Mouse (Mus musculus): ENCODE results near the gene Sap30l. TPM values are rescaled to one million over a fixed set of nuclear protein-coding genes. Genes with fewer than 3 reads are reported as not detected.

The Sap30l gene
- 10 to 100 TPM; 43.8 to 46.4 TPM for total RNA-seq (2021)

DNA sequence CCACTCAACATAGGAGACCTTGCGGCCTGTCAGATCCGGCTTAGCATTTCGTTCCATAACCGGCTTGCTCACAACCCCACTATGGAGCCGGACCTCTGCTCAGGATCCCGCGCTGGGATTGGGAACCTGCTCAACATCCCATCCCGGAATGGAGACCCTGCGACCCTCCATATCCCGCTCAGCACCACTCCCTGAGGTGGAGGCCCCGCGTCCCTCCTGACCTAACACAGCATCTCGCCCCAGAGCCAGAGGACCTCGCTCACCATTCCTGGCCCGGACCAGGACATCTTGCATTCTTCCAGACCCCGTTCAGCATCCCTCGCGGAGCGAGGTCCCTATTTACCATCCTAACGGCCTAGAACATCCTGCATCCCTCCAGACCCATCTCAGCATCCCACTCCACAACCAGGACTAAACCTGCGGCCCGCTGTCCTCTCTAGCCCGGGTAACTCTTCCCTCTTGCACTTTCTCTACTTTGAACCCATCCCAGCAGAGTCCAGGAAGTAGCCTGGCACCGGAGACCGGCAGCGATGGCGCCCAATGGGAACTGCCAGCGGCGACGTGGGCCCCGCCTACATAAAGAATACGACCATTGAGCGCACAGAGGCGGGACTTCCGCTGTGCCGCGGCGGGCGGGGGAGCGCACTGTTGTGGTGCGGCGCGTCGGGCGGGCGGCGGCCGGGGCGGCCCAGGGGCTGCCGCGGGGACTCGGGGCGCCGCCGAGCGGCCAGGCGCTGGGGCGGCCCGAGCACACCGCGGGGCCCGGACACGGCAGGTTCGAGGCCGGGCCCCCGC, at the start of gene Sap30l:
TSS of gene Sap30l (plus strand) at position 667 of the 795 bp plus-strand sequence.
- peak; percentile 97 to 98 for DNase-seq
- intact Hi-C loops (cut with DNase I), result loop anchor here (5.0 kb wide), 1 partner anchor 301 kb away; the partner anchor contains the start of gene Cnot8

DNA sequence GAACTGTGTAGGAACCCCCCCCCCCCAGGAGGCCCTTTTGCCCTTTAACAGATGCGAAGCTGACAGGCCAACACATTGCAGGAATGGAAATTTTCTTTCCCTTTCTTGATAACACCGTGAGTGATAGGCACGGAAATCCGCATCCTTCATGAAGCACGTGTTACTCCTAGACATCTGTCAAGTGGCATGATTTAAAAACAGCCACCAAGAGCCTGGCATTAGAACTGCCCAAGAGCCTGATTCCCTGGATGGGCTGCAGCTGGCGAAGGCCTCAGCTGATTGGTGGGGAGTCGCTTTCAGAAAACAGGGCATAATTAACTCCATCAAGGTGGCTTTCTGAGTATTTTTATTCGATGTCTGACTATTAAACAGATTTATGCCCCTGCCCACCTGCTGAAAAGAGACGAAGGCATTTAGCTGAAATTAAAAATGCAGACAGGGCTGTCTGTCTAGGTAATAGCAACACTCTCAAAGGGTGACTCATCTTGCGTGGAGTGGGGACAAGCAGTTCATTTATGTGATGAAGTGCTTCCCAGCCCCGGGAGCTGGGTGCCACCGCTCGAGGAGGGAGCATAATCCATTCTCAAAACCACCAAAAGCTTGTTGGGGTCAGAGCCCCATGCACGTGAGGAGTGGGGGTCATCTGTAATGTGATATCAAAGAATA, 47.8 kb upstream of the Sap30l start:
- intact Hi-C loops (cut with DNase I), result no loop called here
- DNase-seq, result no peak

DNA sequence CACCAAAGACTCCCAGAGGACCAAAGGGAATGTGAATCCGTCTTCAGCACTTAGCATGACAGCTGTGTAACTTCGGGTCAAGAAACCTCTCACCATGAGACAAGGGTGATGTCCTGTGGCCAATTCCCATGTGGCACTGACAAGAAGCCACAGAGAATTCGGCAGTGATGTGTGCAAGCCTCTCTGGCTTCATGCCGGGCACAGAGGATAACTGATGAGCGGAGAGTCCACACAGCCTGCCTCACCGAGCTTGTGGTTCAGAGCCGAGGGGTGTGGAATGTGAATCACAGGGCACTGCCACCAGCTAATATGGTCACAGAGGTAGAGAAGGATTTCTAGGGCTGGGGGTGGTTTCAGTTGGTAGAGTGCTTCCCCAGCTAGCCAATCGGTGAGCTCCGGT, 42.8 kb upstream of the Sap30l start:
- intact Hi-C loops (cut with DNase I), result no loop called here
- DNase-seq, result no peak

DNA sequence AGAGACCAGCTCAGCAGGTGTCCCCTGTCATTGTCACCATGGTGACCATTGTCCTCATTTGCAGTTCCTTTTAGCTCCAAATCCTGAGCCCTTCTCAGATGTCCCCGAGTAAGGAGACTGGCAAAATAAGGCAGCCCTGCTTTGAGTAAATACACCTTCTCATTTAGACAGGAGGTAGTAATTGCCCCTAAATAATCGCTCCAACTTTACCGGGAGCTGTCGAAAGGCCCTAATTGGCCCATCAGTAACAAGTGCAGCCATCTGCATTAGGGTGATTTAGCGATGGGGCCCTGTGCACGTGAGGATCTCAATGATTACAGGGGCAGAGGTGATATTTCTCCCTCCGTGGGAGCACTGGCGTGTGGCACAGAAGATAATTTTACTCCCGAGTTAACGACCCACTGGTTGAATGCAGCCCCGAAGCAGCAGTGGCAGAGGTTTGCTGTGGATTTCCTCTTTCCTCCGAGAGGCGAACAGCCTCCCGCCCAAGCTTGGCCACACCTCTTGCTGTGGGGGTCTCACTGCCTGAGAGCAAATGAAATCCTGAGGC, 40.9 kb upstream of the Sap30l start:
- DNase-seq, result no peak
- intact Hi-C loops (cut with DNase I), result no loop called here

DNA sequence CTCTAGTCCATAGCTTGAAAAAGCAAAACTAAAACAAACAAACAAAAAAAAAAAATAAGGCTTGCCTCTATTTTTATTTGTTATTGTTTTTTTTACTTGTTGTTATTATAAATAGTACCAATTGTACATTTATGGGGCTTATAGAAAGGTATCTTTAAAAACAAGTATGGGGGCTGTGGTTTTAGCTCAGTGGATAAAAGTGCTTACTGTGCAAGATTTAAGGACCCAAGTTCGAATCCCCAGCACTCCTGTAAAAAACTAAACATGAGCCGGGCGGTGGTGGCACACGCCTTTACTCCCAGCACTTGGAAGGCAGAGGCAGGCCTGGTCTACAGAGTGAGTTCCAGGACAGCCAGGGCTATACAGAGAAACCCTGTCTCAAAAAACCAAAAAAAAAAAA, 40.1 kb upstream of the Sap30l start:
- intact Hi-C loops (cut with DNase I), result no loop called here
- DNase-seq, result no peak

DNA sequence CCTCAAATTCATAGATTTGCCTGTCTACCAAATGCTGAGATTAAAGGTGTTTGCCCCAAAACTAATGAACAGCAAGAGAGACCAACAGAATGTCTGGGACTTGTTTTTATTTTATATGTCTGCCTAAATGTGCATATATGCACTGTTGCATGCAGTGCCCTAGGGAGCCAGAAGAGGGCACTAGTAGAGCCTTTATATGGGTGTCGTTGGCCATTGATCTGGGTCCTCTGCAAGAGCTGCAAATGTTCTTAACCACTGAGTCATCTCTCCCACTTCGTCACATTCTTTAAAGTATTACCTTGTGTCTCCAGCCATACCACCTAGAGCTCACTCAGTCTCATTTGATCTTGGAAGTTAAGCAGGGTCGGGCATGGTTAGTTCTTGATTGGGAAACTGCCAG, 37.3 kb upstream of the Sap30l start:
- DNase-seq, result no peak
- intact Hi-C loops (cut with DNase I), result no loop called here

DNA sequence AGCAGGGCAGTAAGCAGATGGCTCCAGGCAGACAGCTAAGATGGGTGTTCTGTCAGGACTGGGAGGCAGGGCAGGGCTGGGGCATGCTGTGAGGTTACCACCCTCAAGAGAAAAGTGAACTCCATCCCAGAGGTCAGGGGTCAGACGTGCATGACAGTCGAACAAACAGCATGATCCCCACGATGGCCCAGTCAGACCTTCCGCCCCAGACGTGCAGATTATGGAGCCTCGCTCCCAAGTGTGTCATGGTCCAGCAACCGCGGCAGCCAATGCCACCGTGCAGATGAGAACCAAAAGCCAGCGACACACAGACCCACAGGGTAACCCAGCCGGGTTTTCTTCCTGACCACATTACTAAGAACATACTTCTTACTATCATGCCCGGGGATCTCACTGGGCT, 34.8 kb upstream of the Sap30l start:
- no peak for DNase-seq
- intact Hi-C loops (cut with DNase I), result no loop called here

DNA sequence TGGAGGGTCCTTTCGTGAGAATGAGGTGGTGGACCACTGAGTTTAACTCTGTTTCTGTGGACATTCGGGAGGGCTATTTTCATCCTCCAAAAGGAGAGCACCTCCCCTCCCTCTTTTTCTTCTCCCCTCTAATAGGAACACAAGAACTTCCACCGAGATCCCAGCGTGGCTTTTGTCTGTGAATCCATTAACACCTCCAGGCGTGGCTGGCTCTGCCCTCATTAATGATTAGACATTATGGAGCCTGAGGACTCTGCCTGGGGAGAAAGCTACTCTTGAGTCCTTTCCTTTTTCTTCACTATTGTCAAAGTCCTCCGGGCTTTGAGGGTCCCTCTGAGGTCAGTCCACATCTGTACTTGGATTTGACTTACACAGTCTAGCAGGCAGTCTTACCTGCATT, 34.3 kb upstream of the Sap30l start:
- no peak for DNase-seq

DNA sequence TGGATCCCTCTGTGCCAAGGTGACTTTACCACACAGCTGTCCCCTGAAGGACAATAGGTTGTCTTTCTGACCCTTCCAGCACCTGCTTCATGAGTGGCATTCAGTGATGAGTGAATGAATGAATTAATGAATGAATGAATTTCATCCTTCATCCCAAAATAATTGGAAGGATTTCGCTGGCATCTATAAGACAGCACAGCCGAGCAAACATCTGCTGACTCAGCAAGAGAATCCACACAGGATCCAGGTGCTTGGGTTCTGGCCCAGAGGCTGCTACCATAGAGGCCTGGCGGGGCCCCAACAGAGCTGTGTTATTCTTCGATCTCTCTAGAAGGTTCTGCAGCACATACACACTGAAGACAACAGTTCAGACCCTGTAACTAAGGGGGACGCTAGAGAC, 30.7 kb upstream of the Sap30l start:
- intact Hi-C loops (cut with DNase I), result no loop called here
- no peak for DNase-seq

More for the DNA sequence above, 34.3 kb upstream of the Sap30l start:
- intact Hi-C loops (cut with DNase I), result no loop called here

DNA sequence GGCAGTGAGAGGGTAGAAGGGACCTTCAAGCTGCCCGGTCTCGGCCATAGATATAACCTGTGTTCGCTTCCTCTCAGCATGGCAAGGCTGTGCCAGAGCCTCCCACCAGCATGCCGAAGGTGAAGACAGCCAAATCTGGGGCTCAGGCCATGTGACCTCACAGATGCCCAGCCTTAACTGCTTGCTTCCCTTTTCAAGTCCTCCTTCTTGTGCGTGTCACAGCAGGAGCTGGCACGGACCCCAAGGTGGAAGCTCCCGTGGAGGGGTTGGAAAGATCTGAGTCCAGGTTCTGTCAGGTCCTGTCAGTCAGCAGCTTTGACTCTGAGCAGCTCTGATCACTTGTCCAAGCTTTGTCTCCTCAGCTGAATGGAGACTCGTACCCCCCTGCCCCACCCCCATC, 29.8 kb upstream of the Sap30l start:
- intact Hi-C loops (cut with DNase I), result no loop called here

DNA sequence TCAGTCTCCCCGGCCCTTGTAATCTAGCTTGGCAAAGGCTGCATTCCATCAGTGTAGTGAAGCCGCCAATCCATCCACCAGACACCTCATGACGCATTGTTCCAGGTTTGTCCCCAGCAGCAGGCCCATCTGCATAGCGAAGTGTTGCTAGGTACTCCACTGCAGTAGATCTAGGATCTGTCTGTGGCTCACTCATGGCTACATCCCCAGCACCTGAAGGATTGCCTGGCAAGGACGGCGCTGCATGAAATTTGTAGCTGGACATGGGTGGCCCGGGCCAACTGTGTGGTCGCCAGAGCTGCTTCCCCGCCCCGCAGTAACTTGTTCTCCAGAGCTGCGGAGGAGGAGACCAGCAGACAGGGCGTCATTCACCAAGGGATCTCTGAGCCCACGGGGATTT, 28.0 kb upstream of the Sap30l start:
- intact Hi-C loops (cut with DNase I), result no loop called here
- no peak for DNase-seq

More for the DNA sequence above, 29.8 kb upstream of the Sap30l start:
- DNase-seq, result no peak

DNA sequence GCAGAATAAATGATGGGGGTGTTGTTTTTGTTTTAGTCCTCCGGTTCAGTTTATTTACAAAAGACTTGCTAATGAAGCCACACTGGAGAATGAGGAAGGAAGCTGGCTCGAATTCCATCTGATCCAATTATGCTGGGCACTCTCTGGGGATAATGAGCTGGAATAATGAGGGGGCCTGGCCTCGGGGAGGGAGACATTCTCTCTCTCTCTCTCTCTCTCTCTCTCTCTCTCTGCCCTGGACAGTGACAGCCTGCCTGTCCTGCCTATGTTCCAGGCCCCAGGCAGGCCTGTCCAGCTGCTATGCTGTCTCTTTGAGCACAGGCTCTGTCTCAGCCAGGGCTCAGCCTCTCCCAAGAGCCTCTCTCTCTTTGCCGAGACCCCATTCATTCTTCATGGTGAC, 27.5 kb upstream of the Sap30l start:
- intact Hi-C loops (cut with DNase I), result no loop called here
- DNase-seq, result no peak

DNA sequence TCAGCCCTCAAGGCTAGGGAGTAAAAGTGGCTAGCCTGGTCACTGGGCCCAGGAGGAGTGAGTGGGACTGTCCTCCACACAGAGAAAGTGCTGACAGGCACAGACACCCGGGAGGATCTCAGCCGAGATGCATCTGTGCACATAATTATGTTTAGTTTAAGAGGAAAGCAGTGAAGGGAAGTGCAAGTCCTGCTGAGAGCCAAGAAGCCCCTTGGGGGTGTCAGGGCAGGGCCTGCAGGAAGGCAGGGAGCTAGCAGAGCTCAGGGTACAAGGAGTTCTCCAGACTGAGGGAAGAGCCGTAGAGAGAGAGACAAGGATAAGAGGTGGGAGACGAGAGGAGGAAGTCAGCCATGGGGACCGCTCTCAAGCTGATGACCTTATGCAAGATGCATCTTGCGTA, 25.6 kb upstream of the Sap30l start:
- intact Hi-C loops (cut with DNase I), result no loop called here
- no peak for DNase-seq

DNA sequence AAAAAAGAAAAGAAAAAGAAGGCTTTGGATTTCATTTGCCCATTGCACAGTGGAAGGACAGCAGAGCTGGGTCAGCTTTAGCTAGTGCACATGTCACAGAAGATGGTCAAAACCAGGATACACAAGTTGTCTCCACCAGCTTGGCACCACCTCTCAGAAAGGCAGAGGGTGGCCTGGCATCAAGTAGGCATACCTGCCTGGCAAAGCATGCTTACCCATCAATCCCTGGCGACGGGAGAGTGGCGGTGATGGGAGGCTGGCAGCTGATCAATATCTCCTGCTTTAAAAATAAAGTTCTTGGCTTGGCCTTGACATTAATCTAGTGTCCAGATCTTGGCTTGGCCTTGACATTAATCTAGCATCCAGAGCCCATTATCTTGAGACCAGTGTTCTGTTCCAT, 24.9 kb upstream of the Sap30l start:
- DNase-seq, result no peak
- intact Hi-C loops (cut with DNase I), result no loop called here

DNA sequence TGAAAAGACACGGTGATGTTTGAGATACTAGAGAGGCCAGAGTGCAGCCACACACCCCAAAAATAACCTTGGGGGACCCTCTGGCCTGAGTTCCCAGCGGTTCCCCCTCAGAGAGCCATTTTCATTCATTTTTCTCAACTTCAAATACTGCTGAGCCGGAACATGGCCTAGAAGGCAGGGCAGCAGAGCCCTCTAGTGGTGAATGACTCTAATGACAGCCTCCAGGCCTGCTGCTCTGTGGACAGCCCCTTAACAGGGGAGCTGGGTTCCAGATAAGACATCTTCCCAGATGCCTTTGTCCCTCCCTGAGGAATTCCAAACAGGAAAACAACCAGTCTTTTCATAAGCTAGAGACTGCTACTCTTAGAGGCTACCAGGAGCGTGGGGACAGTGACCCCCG, 23.1 kb upstream of the Sap30l start:
- DNase-seq, result peak; percentile 34 to 52
- intact Hi-C loops (cut with DNase I), result loop anchor here (1.0 to 2.0 kb wide), 3 partner anchors 160 to 304 kb away; no protein-coding TSS in a partner anchor

DNA sequence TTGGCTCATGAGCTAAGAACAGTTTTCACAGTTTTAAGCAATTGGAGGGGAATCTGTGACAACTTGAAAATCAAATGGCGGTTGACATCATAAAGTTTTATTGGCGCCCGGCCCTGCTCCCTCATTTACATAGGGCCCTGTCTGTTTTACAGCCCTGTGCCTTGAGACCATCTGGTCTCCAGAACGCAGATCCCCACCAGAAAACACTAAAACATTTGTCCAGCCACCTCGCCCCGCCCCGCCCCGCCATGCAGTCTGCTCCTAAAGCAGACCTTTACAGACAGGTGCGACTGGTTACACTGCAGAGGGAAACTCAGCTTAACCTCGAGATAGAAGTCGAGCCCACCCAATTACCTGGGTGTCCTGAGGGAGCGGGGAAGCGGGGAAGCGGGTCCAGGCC, 21.6 kb upstream of the Sap30l start:
- intact Hi-C loops (cut with DNase I), result loop anchor here (2.0 kb wide), 1 partner anchor 305 kb away; no protein-coding TSS in a partner anchor

DNA sequence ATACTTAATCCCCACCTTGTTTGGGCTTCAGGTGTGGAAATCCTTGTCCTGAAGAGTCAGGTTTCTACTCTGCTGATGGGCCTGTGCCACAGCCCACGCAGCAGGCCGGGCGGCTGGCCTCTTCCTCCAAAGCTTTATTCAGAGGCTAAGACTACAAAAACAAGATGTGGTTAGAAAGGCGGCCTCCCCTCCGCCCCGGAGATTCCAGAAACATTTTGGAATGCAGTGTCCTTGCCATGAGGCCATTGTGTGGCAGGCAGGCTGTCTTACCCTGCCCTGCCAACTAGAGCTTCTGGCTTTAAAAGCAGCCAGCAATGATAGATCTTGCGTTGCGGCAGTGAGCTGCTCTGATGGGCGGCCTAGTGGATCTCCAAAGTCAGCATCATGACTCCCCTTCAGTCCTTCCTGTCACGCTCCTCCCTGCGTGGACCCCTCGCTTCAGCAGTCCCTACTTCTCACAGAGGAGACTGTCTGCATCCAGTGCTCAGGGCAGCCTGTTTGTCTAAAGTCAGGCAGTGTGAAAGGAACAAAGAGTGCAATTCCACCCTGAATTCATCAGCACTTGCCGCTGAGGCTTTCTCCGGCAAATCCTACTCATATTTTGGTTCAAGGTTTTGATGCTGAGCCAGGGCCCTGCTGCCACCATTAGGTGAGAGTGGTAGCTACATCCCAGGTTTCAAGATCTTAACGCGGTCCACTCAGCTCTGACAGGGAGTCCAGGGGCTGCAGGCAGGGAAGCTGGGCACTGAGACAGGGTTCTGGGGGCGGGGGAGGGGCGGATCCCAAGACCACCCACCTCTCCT, 14.6 kb upstream of the Sap30l start:
- intact Hi-C loops (cut with DNase I), result no loop called here
- peak in 1 of 2 experiments; percentile 13 for DNase-seq

More for the DNA sequence above, 21.6 kb upstream of the Sap30l start:
- DNase-seq, result no peak

DNA sequence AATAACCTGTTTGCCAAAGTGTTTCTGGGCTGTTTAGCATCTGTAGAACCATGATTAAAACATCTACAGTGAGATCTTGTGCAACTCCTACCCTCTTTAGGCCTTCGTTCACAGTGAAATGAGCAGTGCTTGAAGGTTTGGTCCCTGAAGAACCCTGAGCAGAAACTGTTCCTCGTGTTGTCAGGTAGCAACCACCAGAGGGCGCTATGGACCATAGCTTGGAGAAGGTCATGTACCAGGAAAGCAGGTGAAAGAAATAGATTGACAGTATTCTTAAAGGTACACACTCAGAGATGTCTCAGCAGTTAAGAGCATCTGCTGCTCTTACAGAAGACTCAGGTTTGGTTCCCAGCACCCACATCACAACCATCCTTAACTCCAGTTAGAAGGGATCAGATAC, 13.5 kb upstream of the Sap30l start:
- peak; percentile 53 to 69 for DNase-seq

DNA sequence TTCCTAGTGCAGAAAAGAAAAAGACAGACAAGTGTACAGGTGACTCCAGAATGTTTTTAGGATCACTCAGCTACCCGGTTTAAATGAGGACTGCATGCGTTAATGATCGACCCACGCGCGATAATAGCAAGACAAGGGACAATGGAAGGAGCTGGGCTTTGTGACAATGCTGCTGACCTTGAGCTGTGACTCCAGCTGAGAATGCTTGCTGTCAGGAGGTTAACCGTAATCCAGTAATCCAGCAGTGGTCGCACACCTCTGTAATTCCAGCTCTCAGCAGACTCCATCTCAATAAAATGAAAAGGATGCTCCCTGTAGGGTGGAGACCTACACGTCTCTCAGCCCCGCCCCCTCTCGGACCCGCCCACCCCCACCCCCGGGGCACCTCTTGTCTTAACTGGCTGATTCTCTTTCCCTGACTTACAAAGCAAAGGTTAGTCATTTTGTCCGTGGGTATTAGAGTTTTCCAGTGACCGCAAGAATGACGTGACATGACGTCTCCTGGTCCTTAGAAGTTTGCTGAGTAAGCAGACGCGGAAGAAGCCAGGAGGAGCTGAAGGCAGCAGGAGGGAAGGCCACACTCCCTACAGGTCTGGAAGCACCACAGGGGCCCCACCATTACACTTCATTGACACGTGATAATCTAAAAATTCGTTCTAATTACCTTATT, 10.4 kb upstream of the Sap30l start:
- DNase-seq, result no peak
- intact Hi-C loops (cut with DNase I), result no loop called here

More for the DNA sequence above, 13.5 kb upstream of the Sap30l start:
- intact Hi-C loops (cut with DNase I), result loop anchor here (1.0 kb wide), 1 partner anchor 146 kb away; no protein-coding TSS in a partner anchor

DNA sequence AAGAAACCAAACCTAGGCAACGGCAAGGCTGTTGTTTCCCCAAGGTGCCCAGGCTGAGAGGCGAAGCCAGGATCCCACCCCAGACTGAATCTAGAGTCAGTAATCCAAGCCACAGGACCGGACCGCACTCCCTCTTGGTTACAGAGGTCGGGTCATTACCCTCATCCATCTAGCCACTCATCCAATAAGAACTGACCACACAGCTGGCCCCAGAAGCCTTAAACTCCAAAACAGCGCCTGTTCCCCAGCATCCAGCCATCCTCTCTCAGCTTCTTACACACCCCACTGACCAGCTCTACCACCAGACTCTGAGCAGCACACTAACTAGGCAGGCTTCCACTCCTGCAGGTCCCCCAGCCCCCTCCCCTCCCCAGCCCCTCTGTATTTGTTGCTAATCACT, 6.4 kb upstream of the Sap30l start:
- intact Hi-C loops (cut with DNase I), result no loop called here
- DNase-seq, result no peak

Measured in heart, postnatal 36 days (tissue).